In the genomic region with DNA sequence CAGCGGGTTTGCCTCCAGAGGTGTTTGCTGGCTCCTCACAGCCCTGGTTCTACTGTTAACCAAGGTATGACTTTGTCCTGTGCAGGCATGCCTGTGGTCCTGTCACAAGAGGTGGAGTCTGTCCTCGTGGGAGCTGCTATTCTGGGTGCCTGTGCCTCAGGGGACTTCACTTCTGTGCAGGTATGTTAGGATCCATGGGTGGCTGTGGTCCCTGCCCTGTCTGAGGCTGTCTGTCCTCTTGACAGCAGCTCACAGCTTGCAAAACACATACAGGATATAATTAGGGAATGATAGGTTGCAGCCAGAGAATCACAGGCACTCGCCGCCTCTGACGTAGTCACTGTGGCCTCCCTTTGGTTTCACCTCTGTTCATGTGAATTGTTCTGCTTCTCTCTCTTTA, we compare ENCODE assay signal across 16 mouse cellular contexts.
DNase-seq lines count a peak whose midpoint lies in the region; ATAC-seq and TF ChIP-seq lines count a peak whose summit lies in the region.
"Had no signal": no experiment of that assay in that cellular context is flagged by ENCODE, and none has a peak within 500 bp of the region (broad histone marks: within the 10 kb centered on the region; RNA-seq: fewer than 3 reads in every experiment).

No protein-coding gene starts in this region.

- H3K36me3 ChIP-seq in heart, adult 2 months (ENCODE audit: control insufficient read depth, insufficient read depth, low read length): peaks cover 5% of the 10 kb centered on the region
- H3K36me3 ChIP-seq in lung, postnatal 0 days (ENCODE audit: insufficient read depth, low read length): no peaks in the 10 kb centered on the region
- no peaks in the 10 kb centered on the region for H3K36me3 ChIP-seq in liver, embryonic 16.5 days (ENCODE audit: control insufficient read depth, insufficient read depth)
- no peaks in the 10 kb centered on the region for H3K36me3 ChIP-seq in stomach, postnatal 0 days (ENCODE audit: control insufficient read depth, insufficient read depth, low read length)
- H3K36me3 ChIP-seq in hindbrain, postnatal 0 days (ENCODE audit: insufficient read depth, low read length): no peaks in the 10 kb centered on the region
- H3K36me3 ChIP-seq: midbrain, embryonic 15.5 days had no signal

- H3K4me3 ChIP-seq in heart, adult 2 months: no peak overlapping the region
- H3K4me3 ChIP-seq in lung, postnatal 0 days (ENCODE audit: low read depth, low read length): no peak overlapping the region
- no peak overlapping the region for H3K4me3 ChIP-seq in liver, embryonic 16.5 days (ENCODE audit: low read depth, low read length)
- H3K4me3 ChIP-seq in stomach, postnatal 0 days (ENCODE audit: low read depth, low read length): no peak overlapping the region
- no peak overlapping the region for H3K4me3 ChIP-seq in hindbrain, postnatal 0 days (ENCODE audit: low read length)
- H3K4me3 ChIP-seq: midbrain, embryonic 15.5 days had no signal

- H3K27ac ChIP-seq in heart, adult 2 months: peak overlapping the region; percentile 34
- peak overlapping the region; percentile 28; the same call in 1 of the 2 replicates for H3K27ac ChIP-seq in lung, postnatal 0 days (ENCODE audit: low read length)
- H3K27ac ChIP-seq in liver, embryonic 16.5 days (ENCODE audit: low read length): 0 out of 2 replicates have a peak overlapping the region, but pooled peaks have one; percentile 25
- no peak overlapping the region for H3K27ac ChIP-seq in stomach, postnatal 0 days (replicated peaks)
- no peak overlapping the region for H3K27ac ChIP-seq in hindbrain, postnatal 0 days
- H3K27ac ChIP-seq: midbrain, embryonic 15.5 days had no signal

- no peak overlapping the region for H3K4me2 ChIP-seq in lung, postnatal 0 days (replicated peaks; ENCODE audit: low read depth, low read length)
- no peak overlapping the region for H3K4me2 ChIP-seq in liver, embryonic 16.5 days (ENCODE audit: low read depth, low read length)
- no peak overlapping the region for H3K4me2 ChIP-seq in stomach, postnatal 0 days (replicated peaks; ENCODE audit: low read depth)
- H3K4me2 ChIP-seq in hindbrain, postnatal 0 days (ENCODE audit: low read depth, low read length): no peak overlapping the region
- H3K4me2 ChIP-seq: midbrain, embryonic 15.5 days had no signal

- H3K79me2 ChIP-seq in heart, adult 2 months (replicated peaks; ENCODE audit: control insufficient read depth, insufficient read depth, low read length): no peaks in the 10 kb centered on the region

- H3K9me3 ChIP-seq in lung, postnatal 0 days (ENCODE audit: low read length): no peaks in the 10 kb centered on the region
- H3K9me3 ChIP-seq in liver, embryonic 16.5 days (replicated peaks; ENCODE audit: control insufficient read depth, low read length): no peaks in the 10 kb centered on the region
- no peaks in the 10 kb centered on the region for H3K9me3 ChIP-seq in stomach, postnatal 0 days (ENCODE audit: control insufficient read depth, low read length)
- no peaks in the 10 kb centered on the region for H3K9me3 ChIP-seq in hindbrain, postnatal 0 days (ENCODE audit: low read length)
- H3K9me3 ChIP-seq: midbrain, embryonic 15.5 days had no signal

- H3K4me1 ChIP-seq in heart, adult 2 months (ENCODE audit: control insufficient read depth, insufficient read depth, low read length): peaks cover 15% of the 10 kb centered on the region
- H3K4me1 ChIP-seq in lung, postnatal 0 days (ENCODE audit: insufficient read depth, low read depth, low read length): peaks cover 12% of the 10 kb centered on the region; the same call in 1 of the 2 replicates
- no peaks in the 10 kb centered on the region for H3K4me1 ChIP-seq in liver, embryonic 16.5 days (ENCODE audit: control insufficient read depth, low read depth, low read length)
- H3K4me1 ChIP-seq in stomach, postnatal 0 days (replicated peaks; ENCODE audit: control insufficient read depth, insufficient read depth): 0 out of 2 replicates have a peak, but pooled peaks cover 2% of the 10 kb centered on the region
- no peaks in the 10 kb centered on the region for H3K4me1 ChIP-seq in hindbrain, postnatal 0 days (ENCODE audit: insufficient read depth, low read length)
- H3K4me1 ChIP-seq: midbrain, embryonic 15.5 days had no signal

- DNase-seq in heart, adult 2 months: peak in 1 of 2 experiments; percentile 25
- no peak for DNase-seq in heart, postnatal 25 days (ENCODE audit: low spot score)
- no peak for DNase-seq in lung, postnatal 0 days (ENCODE audit: low spot score)
- DNase-seq in lung, postnatal 10 days: no peak
- DNase-seq in stomach, postnatal 0 days (ENCODE audit: low spot score): no peak
- no peak for DNase-seq in hindbrain, postnatal 0 days (ENCODE audit: low spot score)
- no peak for DNase-seq in left cerebral cortex, adult 18-20 months (ENCODE audit: low spot score in 2 of 2)
- DNase-seq: cerebellum, adult 18-20 months; kidney, adult 2 months; kidney, postnatal 25 days; lung, adult 2 months had no signal

- TF ChIP-seq EP300 in heart, adult 2 months (IDR thresholded peaks at IDR 0.05; ENCODE audit: insufficient read depth, low read depth, low read length): no peak
- TF ChIP-seq EP300 in lung, postnatal 0 days (IDR thresholded peaks at IDR 0.05): no peak
- no peak for TF ChIP-seq EP300 in stomach, postnatal 0 days (optimal IDR thresholded peaks at IDR 0.05)

- TF ChIP-seq POLR2A in heart, adult 2 months (IDR thresholded peaks at IDR 0.05; ENCODE audit: insufficient read depth, low read depth, low read length): no peak

- intact Hi-C loops in heart, adult 2 months (cut with DNase I): loop anchor here (5.0 kb wide), 1 partner anchor 102 kb away; no protein-coding TSS in a partner anchor
- intact Hi-C loops in heart, postnatal 25 days (cut with DNase I): loop anchor here (5.0 to 10.0 kb wide), 2 partner anchors 67 to 245 kb away; no protein-coding TSS in a partner anchor

- WGBS in heart, adult 2 months: 41% methylated on average over 5 of the region's 5 CpGs
- 46% methylated on average over 5 of the region's 5 CpGs for WGBS in lung, postnatal 0 days
- 47% methylated on average over 5 of the region's 5 CpGs for WGBS in liver, embryonic 16.5 days (ENCODE audit: insufficient replicate concordance)
- 75% methylated on average over 5 of the region's 5 CpGs for WGBS in stomach, postnatal 0 days
- 86% methylated on average over 5 of the region's 5 CpGs for WGBS in hindbrain, postnatal 0 days

- H3K27me3 ChIP-seq in heart, adult 2 months (ENCODE audit: control insufficient read depth, insufficient read depth, low read length): no peaks in the 10 kb centered on the region
- H3K27me3 ChIP-seq in lung, postnatal 0 days (replicated peaks; ENCODE audit: insufficient read depth, low read length): no peaks in the 10 kb centered on the region
- no peaks in the 10 kb centered on the region for H3K27me3 ChIP-seq in liver, embryonic 16.5 days (ENCODE audit: control insufficient read depth, insufficient read depth, low read depth, low read length)
- no peaks in the 10 kb centered on the region for H3K27me3 ChIP-seq in stomach, postnatal 0 days (ENCODE audit: control insufficient read depth, insufficient read depth, low read length)
- no peaks in the 10 kb centered on the region for H3K27me3 ChIP-seq in hindbrain, postnatal 0 days (ENCODE audit: insufficient read depth, low read length)
- H3K27me3 ChIP-seq: midbrain, embryonic 15.5 days had no signal

- no peak for TF ChIP-seq CTCF in heart, adult 2 months (IDR thresholded peaks at IDR 0.05)
- no peak for TF ChIP-seq CTCF in lung, postnatal 0 days (IDR thresholded peaks at IDR 0.05)
- no peak for TF ChIP-seq CTCF in stomach, postnatal 0 days (IDR thresholded peaks at IDR 0.05; ENCODE audit: low read depth)
- no peak for TF ChIP-seq CTCF in hindbrain, postnatal 0 days (IDR thresholded peaks at IDR 0.05; ENCODE audit: low read depth)

- no peak for ATAC-seq in lung, postnatal 0 days
- no peak for ATAC-seq in liver, embryonic 16.5 days (ENCODE audit: low read depth)
- ATAC-seq in stomach, postnatal 0 days (ENCODE audit: low FRiP score, low TSS enrichment): 0 out of 2 replicates have a peak, but pooled peaks have one; percentile 24
- ATAC-seq in hindbrain, postnatal 0 days: no peak
- ATAC-seq: activated CD4-positive, CD25-positive, alpha-beta regulatory T cell, adult 4 months; forebrain, embryonic 14.5 days; hindbrain, embryonic 16.5 days; midbrain, embryonic 15.5 days had no signal

- H3K9ac ChIP-seq in heart, adult 2 months (ENCODE audit: low read depth, low read length): no peak overlapping the region
- no peak overlapping the region for H3K9ac ChIP-seq in lung, postnatal 0 days (replicated peaks; ENCODE audit: low read depth)
- H3K9ac ChIP-seq in liver, embryonic 16.5 days (ENCODE audit: low read depth, low read length): no peak overlapping the region
- no peak overlapping the region for H3K9ac ChIP-seq in stomach, postnatal 0 days (ENCODE audit: low read length)
- no peak overlapping the region for H3K9ac ChIP-seq in hindbrain, postnatal 0 days (replicated peaks; ENCODE audit: low read length)
- H3K9ac ChIP-seq: midbrain, embryonic 15.5 days had no signal

Comparison
In these comparisons a context has a peak if more than half of its experiments do, and no peak if none do; other contexts are left out.
1. H3K27ac ChIP-seq: peak in heart, adult 2 months (single experiment), lung, postnatal 0 days (single experiment) and liver, embryonic 16.5 days (single experiment); none in stomach, postnatal 0 days (single experiment) and hindbrain, postnatal 0 days (single experiment).